Mouse (Mus musculus) small intestine, adult 2 months (tissue): ENCODE data around the gene Cntnap1.
"Not testable (repeated sequence)": the region's sequence is repeated elsewhere in the genome, so short reads cannot be mapped to it uniquely, and the experiment has no call there.

ENCODE experiments used
- CTCF ChIP-seq: fragments of 200-500 bp; IDR thresholded peaks from 2 replicates; pipeline ENCODE4 v1.5.1; 2012; ENCODE audit warnings: low read depth, mild to moderate bottlenecking, control low read depth, inconsistent platforms, low read length, moderate library complexity, mixed read lengths; ENCODE audit not compliant: insufficient replicate concordance, insufficient read length; ENCODE audit errors: extremely low read depth
- POLR2A ChIP-seq: fragments of 200-500 bp; IDR thresholded peaks from 2 replicates; pipeline ENCODE4 v1.6.1; 2012; ENCODE audit warnings: low read depth, mild to moderate bottlenecking, control low read depth, inconsistent platforms, low read length, moderate library complexity

- TF ChIP-seq CTCF, POLR2A: not testable (repeated sequence)
Observed at GRCm38 (mm10) chr11:101160151-101160550, 10.2 kb upstream of the Cntnap1 start.
